In genomic region chr14:16818602-16819250, GRCm38 (mm10) we compare ENCODE assay signal across 8 mouse cellular contexts. TPM values are rescaled to one million over a fixed set of nuclear protein-coding genes. Genes with fewer than 3 reads are reported as not detected.
DNase-seq lines count a peak whose midpoint lies in the region; TF ChIP-seq lines count a peak whose summit lies in the region.

Rarb (minus strand) TSS chr14:16819156.

- no peak for DNase-seq in left cerebral cortex, adult 8-10 months (ENCODE audit: low spot score in 2 of 2)
- DNase-seq in left cerebral cortex, postnatal 14 days (ENCODE audit: low spot score in 2 of 2): no peak
- no peak for DNase-seq in brain, embryonic 14.5 days (ENCODE audit: low read depth)
- DNase-seq in heart, adult 8-10 months (ENCODE audit: low spot score): no peak
- DNase-seq in kidney, postnatal 4 days: peak; percentile 30 to 31
- DNase-seq in spleen, postnatal 14 days (ENCODE audit: low spot score in 2 of 2): no peak
- DNase-seq in urinary bladder, postnatal 36 days (ENCODE audit: low spot score in 2 of 2): no peak
- no peak for DNase-seq in liver

- intact Hi-C loops in left cerebral cortex, postnatal 14 days (cut with DNase I): no loop called here

- no peak for TF ChIP-seq POLR2A in brain, embryonic 14.5 days (IDR thresholded peaks at IDR 0.05; ENCODE audit: borderline replicate concordance, extremely low read depth, insufficient read depth, insufficient read length, poor library complexity, severe bottlenecking)

- no peak for TF ChIP-seq CTCF in brain, embryonic 14.5 days (IDR thresholded peaks at IDR 0.05; ENCODE audit: borderline replicate concordance, extremely low read depth, insufficient read depth, insufficient read length)

RNA-seq across cellular contexts. Expression of gene Rarb, which starts in this region (rescaled TPM):
- total RNA-seq in left cerebral cortex, adult 8-10 months (2022): 10 to 100 TPM; 35.7 to 38.3 (median 36.5) TPM
- 10 to 100 TPM in 1 of 2 experiments, 1 to 10 TPM in 1; 9.8 to 14.5 TPM for total RNA-seq in left cerebral cortex, postnatal 14 days (2021)
- 19.8 and 20.0 TPM in 2 replicates for polyA plus RNA-seq in brain, embryonic 14.5 days (2012; rRNA removed)
- total RNA-seq in heart, adult 8-10 months (2022): 10 to 100 TPM; 15.3 to 18.2 (median 17.3) TPM

Comparison
In these comparisons a context has a peak if more than half of its experiments do, and no peak if none do; other contexts are left out.
1. DNase-seq: peak in kidney, postnatal 4 days (2 of 2); none in left cerebral cortex, adult 8-10 months (0 of 2), left cerebral cortex, postnatal 14 days (0 of 2), brain, embryonic 14.5 days (single experiment), heart, adult 8-10 months (single experiment), spleen, postnatal 14 days (0 of 2), urinary bladder, postnatal 36 days (0 of 2) and liver (single experiment).